11 mouse cellular contexts compared by ENCODE assay signal in the genomic region with DNA sequence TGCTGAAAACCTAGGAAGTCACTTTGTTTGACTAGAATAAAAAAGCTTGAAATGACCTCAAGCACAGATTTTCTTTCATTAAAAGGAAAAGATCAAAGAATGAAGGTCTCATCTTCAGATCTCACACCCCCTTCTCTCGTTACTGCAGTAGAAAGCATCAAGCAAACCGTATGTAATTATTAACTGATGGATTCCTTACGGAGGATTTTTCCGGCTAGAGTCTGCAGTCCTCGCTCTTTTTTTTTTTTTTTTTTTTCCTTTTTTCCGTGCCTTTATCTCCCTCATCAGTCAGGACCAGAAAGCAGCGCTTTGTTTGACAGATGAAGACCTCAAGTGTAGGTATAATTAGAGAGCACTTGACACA.
DNase-seq lines count a peak whose midpoint lies in the region; ATAC-seq and TF ChIP-seq lines count a peak whose summit lies in the region.
"Had no signal": no experiment of that assay in that cellular context is flagged by ENCODE, and none has a peak within 500 bp of the region (broad histone marks: within the 10 kb centered on the region; RNA-seq: fewer than 3 reads in every experiment).

No protein-coding gene starts in this region.

- H3K4me1 ChIP-seq in forebrain, embryonic 13.5 days: peaks cover 9% of the 10 kb centered on the region
- H3K4me1 ChIP-seq in forebrain, embryonic 16.5 days (replicated peaks; ENCODE audit: control insufficient read depth, insufficient read depth, low read length): no peaks in the 10 kb centered on the region
- H3K4me1 ChIP-seq in lung, embryonic 14.5 days (ENCODE audit: insufficient read depth): no peaks in the 10 kb centered on the region; the same call in 1 of the 2 replicates
- no peaks in the 10 kb centered on the region for H3K4me1 ChIP-seq in lung, postnatal 0 days (ENCODE audit: insufficient read depth, low read depth, low read length)
- H3K4me1 ChIP-seq in intestine, embryonic 16.5 days (ENCODE audit: control insufficient read depth, insufficient read depth, low read length): peaks cover 9% of the 10 kb centered on the region
- peaks cover 13% of the 10 kb centered on the region for H3K4me1 ChIP-seq in neural tube, embryonic 15.5 days

- H3K9ac ChIP-seq in forebrain, embryonic 13.5 days: no peak overlapping the region
- no peak overlapping the region for H3K9ac ChIP-seq in forebrain, embryonic 16.5 days (replicated peaks; ENCODE audit: low read depth, low read length)
- H3K9ac ChIP-seq in lung, embryonic 14.5 days: no peak overlapping the region
- H3K9ac ChIP-seq in lung, postnatal 0 days (replicated peaks; ENCODE audit: low read depth): no peak overlapping the region
- H3K9ac ChIP-seq in intestine, embryonic 16.5 days (ENCODE audit: low read depth, low read length): no peak overlapping the region
- no peak overlapping the region; the same call in 1 of the 2 replicates for H3K9ac ChIP-seq in neural tube, embryonic 15.5 days (replicated peaks)

- H3K27me3 ChIP-seq in forebrain, embryonic 13.5 days: peaks cover 13% of the 10 kb centered on the region; the same call in 1 of the 2 replicates
- H3K27me3 ChIP-seq in forebrain, embryonic 16.5 days (replicated peaks; ENCODE audit: control insufficient read depth, insufficient read depth, low read length): 0 out of 2 replicates have a peak, but pooled peaks cover 7% of the 10 kb centered on the region
- H3K27me3 ChIP-seq in lung, embryonic 14.5 days (ENCODE audit: insufficient read depth, low read length): no peaks in the 10 kb centered on the region
- H3K27me3 ChIP-seq in lung, postnatal 0 days (replicated peaks; ENCODE audit: insufficient read depth, low read length): no peaks in the 10 kb centered on the region
- H3K27me3 ChIP-seq in intestine, embryonic 16.5 days (replicated peaks; ENCODE audit: control insufficient read depth, insufficient read depth, low read length): no peaks in the 10 kb centered on the region
- H3K27me3 ChIP-seq in neural tube, embryonic 15.5 days (replicated peaks): no peaks in the 10 kb centered on the region

- H3K27ac ChIP-seq in forebrain, embryonic 13.5 days: no peak overlapping the region
- H3K27ac ChIP-seq in forebrain, embryonic 16.5 days (ENCODE audit: low read length): no peak overlapping the region
- H3K27ac ChIP-seq in lung, embryonic 14.5 days (ENCODE audit: low read depth): no peak overlapping the region
- H3K27ac ChIP-seq in lung, postnatal 0 days (ENCODE audit: low read length): no peak overlapping the region
- no peak overlapping the region for H3K27ac ChIP-seq in intestine, embryonic 16.5 days (ENCODE audit: low read length)
- no peak overlapping the region for H3K27ac ChIP-seq in neural tube, embryonic 15.5 days (replicated peaks)
- H3K27ac ChIP-seq in left cerebral cortex, adult 2 months: no peak overlapping the region

- WGBS in forebrain, embryonic 13.5 days: 10% methylated on average over 7 of the region's 7 CpGs
- 8% methylated on average over 7 of the region's 7 CpGs for WGBS in forebrain, embryonic 16.5 days
- 1% methylated on average over 7 of the region's 7 CpGs for WGBS in lung, embryonic 14.5 days
- 5% methylated on average over 7 of the region's 7 CpGs for WGBS in lung, postnatal 0 days
- WGBS in intestine, embryonic 16.5 days: 5% methylated on average over 7 of the region's 7 CpGs
- WGBS in neural tube, embryonic 15.5 days: 11% methylated on average over 7 of the region's 7 CpGs

- H3K9me3 ChIP-seq in forebrain, embryonic 13.5 days (replicated peaks): no peaks in the 10 kb centered on the region
- no peaks in the 10 kb centered on the region for H3K9me3 ChIP-seq in forebrain, embryonic 16.5 days (ENCODE audit: control insufficient read depth, low read length)
- no peaks in the 10 kb centered on the region; the same call in 1 of the 2 replicates for H3K9me3 ChIP-seq in lung, embryonic 14.5 days (ENCODE audit: low read depth, low read length)
- no peaks in the 10 kb centered on the region for H3K9me3 ChIP-seq in lung, postnatal 0 days (ENCODE audit: low read length)
- peaks cover 5% of the 10 kb centered on the region; the same call in 1 of the 2 replicates for H3K9me3 ChIP-seq in intestine, embryonic 16.5 days (ENCODE audit: control insufficient read depth, low read length)
- H3K9me3 ChIP-seq in neural tube, embryonic 15.5 days (replicated peaks): no peaks in the 10 kb centered on the region

- no peak for TF ChIP-seq EP300 in lung, postnatal 0 days (IDR thresholded peaks at IDR 0.05)

- DNase-seq in lung, embryonic 14.5 days: peak; percentile 23
- DNase-seq in lung, postnatal 0 days (ENCODE audit: low spot score): no peak
- no peak for DNase-seq in right cerebral cortex, postnatal 10 days (ENCODE audit: low spot score in 2 of 2)
- DNase-seq in left cerebral cortex, adult 2 months (ENCODE audit: extremely low spot score in 1 of 2, low spot score in 2 of 2): no peak
- DNase-seq: cerebellum, adult 11 months; gastrocnemius, postnatal 10 days; thymus, postnatal 14 days had no signal

- TF ChIP-seq CTCF in lung, embryonic 14.5 days (IDR thresholded peaks at IDR 0.05; ENCODE audit: low read depth): no peak
- no peak for TF ChIP-seq CTCF in lung, postnatal 0 days (IDR thresholded peaks at IDR 0.05)
- TF ChIP-seq CTCF in left cerebral cortex, adult 2 months (IDR thresholded peaks at IDR 0.05): no peak

- H3K4me2 ChIP-seq in forebrain, embryonic 13.5 days: peak overlapping the region; percentile 34
- H3K4me2 ChIP-seq in forebrain, embryonic 16.5 days (ENCODE audit: low read length): no peak overlapping the region; the same call in 1 of the 2 replicates
- peak overlapping the region; percentile 23 for H3K4me2 ChIP-seq in lung, embryonic 14.5 days
- no peak overlapping the region for H3K4me2 ChIP-seq in lung, postnatal 0 days (replicated peaks; ENCODE audit: low read depth, low read length)
- H3K4me2 ChIP-seq in intestine, embryonic 16.5 days (ENCODE audit: low read depth, low read length): peak overlapping the region; percentile 34
- H3K4me2 ChIP-seq in neural tube, embryonic 15.5 days: peak overlapping the region; percentile 46

- intact Hi-C loops in left cerebral cortex, adult 2 months (cut with DNase I): no loop called here

- no peak overlapping the region for H3K4me3 ChIP-seq in forebrain, embryonic 13.5 days
- no peak overlapping the region for H3K4me3 ChIP-seq in forebrain, embryonic 16.5 days (replicated peaks; ENCODE audit: low read length)
- no peak overlapping the region for H3K4me3 ChIP-seq in lung, embryonic 14.5 days (ENCODE audit: low read depth, low read length)
- no peak overlapping the region for H3K4me3 ChIP-seq in lung, postnatal 0 days (ENCODE audit: low read depth, low read length)
- H3K4me3 ChIP-seq in intestine, embryonic 16.5 days (ENCODE audit: low read length): no peak overlapping the region
- H3K4me3 ChIP-seq in neural tube, embryonic 15.5 days (replicated peaks): peak overlapping the region; percentile 14
- no peak overlapping the region for H3K4me3 ChIP-seq in left cerebral cortex, adult 2 months

- no peaks in the 10 kb centered on the region for H3K36me3 ChIP-seq in forebrain, embryonic 13.5 days (ENCODE audit: poor library complexity, severe bottlenecking)
- H3K36me3 ChIP-seq in forebrain, embryonic 16.5 days (ENCODE audit: control insufficient read depth, insufficient read depth): no peaks in the 10 kb centered on the region
- no peaks in the 10 kb centered on the region for H3K36me3 ChIP-seq in lung, embryonic 14.5 days (ENCODE audit: insufficient read depth)
- no peaks in the 10 kb centered on the region for H3K36me3 ChIP-seq in lung, postnatal 0 days (ENCODE audit: insufficient read depth, low read length)
- no peaks in the 10 kb centered on the region for H3K36me3 ChIP-seq in intestine, embryonic 16.5 days (ENCODE audit: control insufficient read depth, insufficient read depth, low read length)
- H3K36me3 ChIP-seq in neural tube, embryonic 15.5 days: no peaks in the 10 kb centered on the region

- ATAC-seq in forebrain, embryonic 13.5 days: no peak
- no peak for ATAC-seq in forebrain, embryonic 16.5 days
- no peak for ATAC-seq in lung, embryonic 14.5 days (ENCODE audit: insufficient read depth)
- ATAC-seq in lung, postnatal 0 days: no peak
- peak; percentile 62; the same call in 1 of the 2 replicates for ATAC-seq in intestine, embryonic 16.5 days
- ATAC-seq in neural tube, embryonic 15.5 days (ENCODE audit: low FRiP score): no peak

Comparison
In these comparisons a context has a peak if more than half of its experiments do, and no peak if none do; other contexts are left out.
1. H3K4me2 ChIP-seq: peak in forebrain, embryonic 13.5 days (single experiment), lung, embryonic 14.5 days (single experiment), intestine, embryonic 16.5 days (single experiment) and neural tube, embryonic 15.5 days (single experiment); none in forebrain, embryonic 16.5 days (single experiment) and lung, postnatal 0 days (single experiment).